Mouse (Mus musculus): ENCODE results near the gene Syce2. TPM values are rescaled to one million over a fixed set of nuclear protein-coding genes. Genes with fewer than 3 reads are reported as not detected.
A peak's percentile ranks its signal among the peaks of the same experiment; 100 is the strongest.

Gene Syce2
- total and polyA plus RNA-seq, 3 experiments: 261 to 370 (median 319) TPM

GRCm38 (mm10) chr8:84913960-84914359 lies 42.0 kb downstream of the Syce2 start:
- Histone ChIP-seq H3K36me3 (replicated peaks) (peaks cover 85% of the 10 kb centered on the region), H3K4me3 (ENCODE audit: low read depth, low read length) (peak overlapping the region; percentile 73), H3K9me3 (replicated peaks) (no peaks in the 10 kb centered on the region), H3K4me1 (ENCODE audit: insufficient read depth, low read depth, low read length) (peaks cover 77% of the 10 kb centered on the region), H3K27me3 (ENCODE audit: insufficient read depth, low read length) (no peaks in the 10 kb centered on the region)
- TF ChIP-seq TAL1 (conservative IDR thresholded peaks at IDR 0.05; ENCODE audit: low read depth, low read length): no peak
- TF ChIP-seq GATA1 (IDR thresholded peaks at IDR 0.05; ENCODE audit: borderline replicate concordance, low read length): no peak
- TF ChIP-seq CTCF (IDR thresholded peaks at IDR 0.05; ENCODE audit: low read depth, low read length): peak; percentile 37
- TF ChIP-seq POLR2AphosphoS5 (IDR thresholded peaks at IDR 0.05; ENCODE audit: insufficient replicate concordance, low read depth, low read length): no peak
- ATAC-seq (ENCODE audit: extremely low read depth, insufficient number of reproducible peaks, low FRiP score, poor library complexity, severe bottlenecking): peak; percentile 29; the same call in 1 of the 2 replicates
- no peak for DNase-seq (ENCODE audit: low spot score)

- no peak for ATAC-seq (ENCODE audit: extremely low read depth, insufficient number of reproducible peaks, low FRiP score, poor library complexity, severe bottlenecking)
- DNase-seq (ENCODE audit: low spot score): no peak
- Histone ChIP-seq H3K27me3 (ENCODE audit: insufficient read depth, low read length) (no peaks in the 10 kb centered on the region), H3K4me3 (ENCODE audit: low read depth, low read length) (peak overlapping the region; percentile 42; the same call in 1 of the 2 replicates), H3K36me3 (replicated peaks) (peaks cover 86% of the 10 kb centered on the region), H3K4me1 (ENCODE audit: insufficient read depth, low read depth, low read length) (peaks cover 65% of the 10 kb centered on the region), H3K9me3 (replicated peaks) (no peaks in the 10 kb centered on the region)
- TF ChIP-seq CTCF (IDR thresholded peaks at IDR 0.05; ENCODE audit: low read depth, low read length): no peak
- TF ChIP-seq POLR2AphosphoS5 (IDR thresholded peaks at IDR 0.05; ENCODE audit: insufficient replicate concordance, low read depth, low read length): no peak
- no peak for TF ChIP-seq TAL1 (conservative IDR thresholded peaks at IDR 0.05; ENCODE audit: low read depth, low read length)
- no peak for TF ChIP-seq GATA1 (IDR thresholded peaks at IDR 0.05; ENCODE audit: borderline replicate concordance, low read length)
- no peak for TF ChIP-seq GATA2 (IDR thresholded peaks at IDR 0.05; ENCODE audit: borderline replicate concordance, low read depth, low read length)
Measured at GRCm38 (mm10) chr8:84915269-84915668, 43.4 kb downstream of the Syce2 start.

GRCm38 (mm10) chr8:84917781-84918180 lies 45.9 kb downstream of the Syce2 start:
- TF ChIP-seq CTCF (IDR thresholded peaks at IDR 0.05; ENCODE audit: low read depth, low read length): no peak
- TF ChIP-seq POLR2AphosphoS5 (IDR thresholded peaks at IDR 0.05; ENCODE audit: insufficient replicate concordance, low read depth, low read length): no peak
- TF ChIP-seq GATA2 (IDR thresholded peaks at IDR 0.05; ENCODE audit: borderline replicate concordance, low read depth, low read length): no peak
- no peak for TF ChIP-seq TAL1 (conservative IDR thresholded peaks at IDR 0.05; ENCODE audit: low read depth, low read length)
- no peak for TF ChIP-seq GATA1 (IDR thresholded peaks at IDR 0.05; ENCODE audit: borderline replicate concordance, low read length)
- peaks cover 84% of the 10 kb centered on the region for H3K36me3 ChIP-seq (replicated peaks)
- no peaks in the 10 kb centered on the region for H3K9me3 ChIP-seq (replicated peaks)
- no peak overlapping the region for H3K4me3 ChIP-seq (ENCODE audit: low read depth, low read length)
- peaks cover 43% of the 10 kb centered on the region for H3K4me1 ChIP-seq (ENCODE audit: insufficient read depth, low read depth, low read length)
- ATAC-seq (ENCODE audit: extremely low read depth, insufficient number of reproducible peaks, low FRiP score, poor library complexity, severe bottlenecking): no peak
- DNase-seq (ENCODE audit: low spot score): no peak
- H3K27me3 ChIP-seq (ENCODE audit: insufficient read depth, low read length): no peaks in the 10 kb centered on the region

- no peak for ATAC-seq (ENCODE audit: extremely low read depth, insufficient number of reproducible peaks, low FRiP score, poor library complexity, severe bottlenecking)
- TF ChIP-seq GATA2 (IDR thresholded peaks at IDR 0.05; ENCODE audit: borderline replicate concordance, low read depth, low read length): no peak
Measured at GRCm38 (mm10) chr8:84918646-84919045, 46.7 kb downstream of the Syce2 start.

GRCm38 (mm10) chr8:84921596-84921995 lies 49.7 kb downstream of the Syce2 start:
- ATAC-seq (ENCODE audit: extremely low read depth, insufficient number of reproducible peaks, low FRiP score, poor library complexity, severe bottlenecking) (no peak), DNase-seq (ENCODE audit: low spot score) (no peak)
- Histone ChIP-seq H3K36me3 (replicated peaks) (peaks cover 70% of the 10 kb centered on the region), H3K4me3 (ENCODE audit: low read depth, low read length) (no peak overlapping the region), H3K4me1 (ENCODE audit: insufficient read depth, low read depth, low read length) (peaks cover 33% of the 10 kb centered on the region), H3K9me3 (replicated peaks) (no peaks in the 10 kb centered on the region), H3K27me3 (ENCODE audit: insufficient read depth, low read length) (no peaks in the 10 kb centered on the region)
- TF ChIP-seq POLR2AphosphoS5 (IDR thresholded peaks at IDR 0.05; ENCODE audit: insufficient replicate concordance, low read depth, low read length) (no peak), GATA2 (IDR thresholded peaks at IDR 0.05; ENCODE audit: borderline replicate concordance, low read depth, low read length) (no peak), TAL1 (conservative IDR thresholded peaks at IDR 0.05; ENCODE audit: low read depth, low read length) (no peak), GATA1 (IDR thresholded peaks at IDR 0.05; ENCODE audit: borderline replicate concordance, low read length) (no peak), CTCF (IDR thresholded peaks at IDR 0.05; ENCODE audit: low read depth, low read length) (no peak)

More at GRCm38 (mm10) chr8:84918646-84919045, 46.7 kb downstream of the Syce2 start:
- DNase-seq (ENCODE audit: low spot score): no peak
- Histone ChIP-seq H3K9me3 (replicated peaks) (no peaks in the 10 kb centered on the region), H3K4me1 (ENCODE audit: insufficient read depth, low read depth, low read length) (peaks cover 40% of the 10 kb centered on the region), H3K4me3 (ENCODE audit: low read depth, low read length) (no peak overlapping the region), H3K27me3 (ENCODE audit: insufficient read depth, low read length) (no peaks in the 10 kb centered on the region), H3K36me3 (replicated peaks) (peaks cover 86% of the 10 kb centered on the region)

GRCm38 (mm10) chr8:84925557-84925956 lies 53.6 kb downstream of the Syce2 start:
- ATAC-seq (ENCODE audit: extremely low read depth, insufficient number of reproducible peaks, low FRiP score, poor library complexity, severe bottlenecking): no peak

More at GRCm38 (mm10) chr8:84925557-84925956, 53.6 kb downstream of the Syce2 start:
- no peak overlapping the region for H3K4me3 ChIP-seq (ENCODE audit: low read depth, low read length)
- no peak for DNase-seq (ENCODE audit: low spot score)
- H3K36me3 ChIP-seq (replicated peaks): peaks cover 30% of the 10 kb centered on the region
- peaks cover 28% of the 10 kb centered on the region for H3K27me3 ChIP-seq (ENCODE audit: insufficient read depth, low read length)
- peaks cover 40% of the 10 kb centered on the region for H3K4me1 ChIP-seq (ENCODE audit: insufficient read depth, low read depth, low read length)
- no peak for TF ChIP-seq CTCF (IDR thresholded peaks at IDR 0.05; ENCODE audit: low read depth, low read length)
- TF ChIP-seq GATA1 (IDR thresholded peaks at IDR 0.05; ENCODE audit: borderline replicate concordance, low read length): no peak
- no peak for TF ChIP-seq TAL1 (conservative IDR thresholded peaks at IDR 0.05; ENCODE audit: low read depth, low read length)
- TF ChIP-seq GATA2 (IDR thresholded peaks at IDR 0.05; ENCODE audit: borderline replicate concordance, low read depth, low read length): no peak
- TF ChIP-seq POLR2AphosphoS5 (IDR thresholded peaks at IDR 0.05; ENCODE audit: insufficient replicate concordance, low read depth, low read length): no peak
- H3K9me3 ChIP-seq (replicated peaks): no peaks in the 10 kb centered on the region
